Mouse (Mus musculus) CH12F3 (cell line): ENCODE results near the gene Gdpd5.

Experiments
- in situ Hi-C: fragments of 300-500 bp; cut with MboI; formaldehyde crosslinking; loops from 2 replicates; pipeline ENCODE4 v1.14.3; 2020; ENCODE audit warnings: low sequenced_read_pairs

The Gdpd5 gene

DNA sequence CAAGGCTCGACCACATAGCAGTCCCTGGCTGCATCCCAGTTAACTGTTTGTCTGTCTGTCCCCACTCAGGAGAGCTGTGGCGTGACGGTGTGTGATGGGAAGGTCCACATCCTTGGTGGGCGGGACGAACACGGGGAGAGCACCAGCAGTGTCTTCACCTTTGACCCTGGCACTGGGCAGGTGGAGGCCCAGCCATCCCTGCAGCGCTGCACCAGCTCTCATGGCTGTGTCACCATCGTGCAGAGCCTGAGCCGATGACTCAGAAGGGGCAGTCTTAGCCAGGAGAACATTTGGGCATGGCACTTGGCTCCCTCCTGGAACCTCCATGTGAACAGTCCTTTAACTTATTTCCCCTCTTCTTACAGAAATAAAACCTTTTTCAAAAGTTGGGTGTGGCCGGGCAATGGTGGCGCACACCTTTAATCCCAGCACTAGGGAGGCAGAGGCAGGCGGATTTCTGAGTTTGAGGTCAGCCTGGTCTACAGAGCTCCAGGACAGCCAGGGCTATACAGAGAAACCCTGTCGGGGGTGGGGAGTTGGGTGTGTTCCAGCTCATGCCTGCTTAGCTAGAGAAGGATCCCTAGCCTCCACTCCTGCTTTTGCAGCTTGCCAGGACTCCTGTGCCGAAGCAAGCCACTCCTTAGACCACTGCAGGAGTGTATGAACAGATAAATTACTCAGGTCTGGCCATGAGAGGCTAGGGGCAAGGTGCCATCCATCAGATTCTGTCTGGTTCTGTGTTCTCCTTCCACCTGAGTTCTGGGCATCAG lies 92.6 kb downstream of the Gdpd5 start:
- in situ Hi-C loops: no loop called here

DNA sequence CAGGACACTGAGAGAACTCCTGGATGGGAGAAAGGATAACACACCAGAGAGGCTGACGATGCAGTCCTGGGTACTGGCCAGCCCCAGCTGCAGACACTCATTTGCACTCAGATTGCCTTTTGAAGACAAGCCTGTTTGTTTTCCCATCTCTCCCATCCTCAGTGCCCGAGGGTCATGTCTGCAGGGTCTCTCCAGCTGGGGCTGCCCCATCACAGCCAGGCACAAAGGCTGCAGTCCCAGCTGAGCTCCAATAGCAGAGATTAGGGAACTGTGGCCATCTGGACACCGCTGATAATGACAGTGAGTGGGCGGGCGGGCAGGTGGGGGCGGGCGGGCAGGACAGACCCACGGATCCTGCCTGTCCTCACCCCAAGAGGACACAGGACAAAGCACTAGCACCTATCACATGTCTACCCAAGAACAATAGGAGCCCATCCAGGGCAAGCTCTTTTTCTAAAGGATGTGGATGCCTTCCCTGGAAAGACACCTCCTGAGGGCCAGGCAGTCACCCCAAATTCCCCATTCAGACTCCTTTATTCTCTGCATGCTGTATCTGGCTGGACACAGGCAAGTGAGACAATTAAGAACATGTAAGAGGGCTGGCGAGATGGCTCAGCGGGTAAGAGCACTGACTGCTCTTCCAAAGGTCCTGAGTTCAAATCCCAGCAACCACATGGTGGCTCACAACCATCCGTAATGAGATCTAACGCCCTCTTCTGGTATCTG lies 93.8 kb downstream of the Gdpd5 start:
- in situ Hi-C loops: no loop called here

DNA sequence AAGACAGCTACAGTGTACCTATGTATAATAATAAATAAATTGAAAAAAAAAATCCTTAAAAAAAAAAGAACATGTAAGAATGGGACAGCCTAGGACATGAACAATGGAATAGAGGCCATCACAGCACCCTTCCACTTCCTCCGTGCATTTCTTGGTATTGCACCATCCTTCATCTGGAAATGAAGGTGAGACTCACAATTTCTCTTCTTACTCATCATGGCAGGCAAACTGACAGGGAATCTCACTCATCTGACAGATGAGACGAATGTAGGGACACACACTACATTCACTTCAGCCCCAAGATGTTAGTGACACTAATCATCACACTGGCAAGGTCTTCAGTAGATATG lies 94.3 kb downstream of the Gdpd5 start:
- in situ Hi-C loops: no loop called here

DNA sequence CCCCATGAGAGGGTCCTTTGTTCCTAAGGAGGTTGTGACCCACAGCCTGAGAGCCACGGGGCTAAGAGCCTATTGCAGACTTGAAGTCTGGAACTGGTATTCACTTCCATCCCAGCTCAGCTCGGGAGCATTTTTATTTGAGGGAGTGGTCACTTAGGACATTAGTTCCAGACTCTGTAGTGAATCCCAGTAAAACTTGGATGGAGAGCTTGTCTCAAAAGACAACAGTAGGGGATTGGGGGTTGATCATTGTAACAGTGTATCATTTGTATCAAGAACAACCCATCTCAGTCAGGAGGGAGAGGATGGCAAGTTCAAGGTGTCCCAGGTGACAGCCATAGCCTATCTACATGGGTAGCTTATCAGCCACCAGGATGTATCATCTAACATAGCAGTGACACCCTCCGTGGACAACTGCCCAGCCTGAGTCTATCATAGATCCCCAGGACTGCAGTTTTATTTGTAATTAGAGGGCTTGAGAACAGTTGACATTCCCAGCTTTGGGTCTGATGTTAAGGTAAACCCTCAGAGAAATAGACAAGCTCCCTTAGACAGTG lies 95.4 kb downstream of the Gdpd5 start:
- in situ Hi-C loops: no loop called here

DNA sequence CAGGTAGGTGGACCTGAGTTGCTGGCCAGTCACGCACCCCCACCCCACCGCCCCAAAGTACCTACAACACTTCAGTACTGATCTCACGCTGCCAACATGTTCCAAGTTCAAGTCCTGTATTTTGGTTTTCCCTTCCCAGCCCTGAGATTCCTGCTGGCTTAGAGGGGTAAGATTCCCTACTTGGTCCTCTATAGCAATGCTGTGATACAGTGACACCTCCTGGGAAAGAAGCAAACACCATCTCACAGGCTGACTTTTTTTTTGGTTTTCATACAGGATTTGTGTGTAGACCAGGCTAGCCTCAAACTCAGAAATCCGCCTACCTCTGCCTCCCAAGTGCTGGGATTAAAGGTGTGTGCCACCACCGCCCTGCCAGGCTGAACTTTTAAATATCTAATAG lies 96.0 kb downstream of the Gdpd5 start:
- in situ Hi-C loops: no loop called here

DNA sequence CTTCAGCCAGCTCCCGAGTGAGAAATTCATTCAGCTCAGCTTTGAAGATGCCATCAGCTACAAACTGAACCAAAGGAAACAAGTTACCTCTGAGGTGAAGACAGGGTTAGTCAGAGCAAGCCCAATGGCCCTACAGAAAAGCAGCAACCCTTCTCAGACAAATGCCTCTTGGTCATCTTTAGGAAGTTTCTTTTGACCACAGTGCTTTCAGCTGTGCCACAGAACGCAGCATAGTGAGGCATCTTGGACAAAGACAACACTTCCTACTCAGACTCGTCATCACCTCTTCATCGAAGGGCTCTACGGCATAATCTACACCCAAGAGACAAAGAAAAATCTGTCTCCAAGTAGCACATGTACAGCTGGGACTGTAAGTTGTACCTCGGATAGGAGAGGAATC lies 101.4 kb downstream of the Gdpd5 start:
- in situ Hi-C loops: no loop called here

DNA sequence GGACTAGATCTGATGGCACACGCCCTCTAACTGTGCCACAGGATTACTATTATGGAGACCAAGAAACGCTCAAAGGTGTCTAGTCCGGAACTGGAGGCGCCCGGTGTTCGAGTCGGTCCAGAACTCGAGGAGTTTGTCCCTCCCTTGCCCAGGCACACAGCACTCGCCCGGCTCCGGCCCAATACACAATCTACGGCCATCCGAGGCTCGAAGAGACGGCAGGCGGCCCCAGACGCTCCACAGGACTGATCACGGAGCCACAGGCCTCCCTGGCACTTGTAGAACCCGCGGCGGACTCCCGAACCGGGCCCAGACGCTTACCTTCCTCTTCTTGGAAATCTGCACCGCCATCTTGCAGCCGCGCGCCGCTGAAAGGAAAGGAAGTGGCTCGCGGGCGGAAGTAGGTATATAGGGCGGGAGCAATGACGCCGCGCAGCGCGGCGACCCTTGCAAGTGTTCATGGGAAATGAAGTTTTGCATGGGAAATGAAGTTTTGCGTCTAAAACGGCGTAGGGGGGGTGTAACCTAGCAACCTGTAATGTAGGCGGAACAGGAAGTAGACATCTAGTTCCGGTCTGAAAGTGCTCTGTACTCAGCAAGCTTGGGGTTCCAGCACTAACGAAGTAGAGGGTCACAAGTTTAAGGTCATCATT lies 102.2 kb downstream of the Gdpd5 start, which contains the start of gene Rps3:
TSS of gene Rps3 (minus strand) at position 468 of the 653 bp plus-strand sequence.
- in situ Hi-C loops: no loop called here

DNA sequence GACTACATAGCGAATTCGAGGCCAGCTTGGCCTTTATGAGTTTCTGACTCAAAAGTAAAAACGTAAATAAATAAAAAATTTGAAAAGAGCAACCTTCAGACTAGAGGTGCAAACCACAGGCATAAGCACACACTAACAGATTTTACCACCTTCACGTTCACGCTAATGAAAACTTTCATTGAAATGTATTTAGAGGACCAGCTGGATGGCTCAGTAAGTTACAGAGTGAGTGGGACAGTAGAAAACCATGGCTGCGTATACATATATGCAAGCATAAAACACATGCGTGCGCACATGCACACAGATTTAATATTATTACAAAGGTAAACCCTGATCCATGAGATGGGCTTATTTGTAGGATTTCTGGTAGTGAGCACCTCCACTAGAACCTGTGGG lies 102.7 kb downstream of the Gdpd5 start:
- in situ Hi-C loops: no loop called here

DNA sequence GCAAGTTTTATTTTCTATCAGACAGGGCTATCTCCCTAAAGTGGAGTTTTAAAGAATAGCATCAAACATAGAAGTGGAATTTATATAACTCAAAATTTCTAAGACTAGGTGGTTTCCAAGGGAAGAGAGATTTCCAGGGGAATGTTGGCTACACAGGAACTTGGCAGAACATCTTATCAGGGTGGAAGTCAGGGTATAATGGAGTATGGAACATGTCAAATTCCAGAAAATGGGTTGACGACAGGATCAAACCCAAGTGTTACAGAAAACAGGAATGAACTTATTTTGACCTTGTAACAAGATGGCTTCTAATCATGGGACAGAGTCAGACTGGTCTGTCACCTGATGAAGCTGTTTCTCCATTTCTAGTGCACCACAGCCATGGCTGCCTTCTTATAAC lies 103.5 kb downstream of the Gdpd5 start:
- in situ Hi-C loops: no loop called here

DNA sequence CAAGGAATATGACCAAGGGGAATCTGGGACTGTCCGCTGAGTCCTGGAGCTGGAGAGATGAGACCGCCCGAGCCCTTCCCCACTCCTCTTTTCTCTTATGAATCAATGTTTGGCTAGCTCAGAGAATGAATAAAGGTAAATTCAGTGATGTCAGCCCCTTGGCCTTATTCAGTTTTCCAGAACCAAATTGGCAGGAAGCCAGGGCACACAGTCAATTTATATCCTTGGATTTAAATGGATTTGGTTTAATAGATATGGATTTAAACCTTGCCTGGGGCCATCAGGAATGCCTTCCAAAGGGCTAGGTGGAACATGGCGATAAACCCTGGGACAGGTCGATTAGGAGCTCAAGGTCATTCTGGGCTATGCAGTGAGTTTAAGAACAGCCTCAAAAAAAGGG lies 108.5 kb downstream of the Gdpd5 start:
- in situ Hi-C loops: no loop called here

DNA sequence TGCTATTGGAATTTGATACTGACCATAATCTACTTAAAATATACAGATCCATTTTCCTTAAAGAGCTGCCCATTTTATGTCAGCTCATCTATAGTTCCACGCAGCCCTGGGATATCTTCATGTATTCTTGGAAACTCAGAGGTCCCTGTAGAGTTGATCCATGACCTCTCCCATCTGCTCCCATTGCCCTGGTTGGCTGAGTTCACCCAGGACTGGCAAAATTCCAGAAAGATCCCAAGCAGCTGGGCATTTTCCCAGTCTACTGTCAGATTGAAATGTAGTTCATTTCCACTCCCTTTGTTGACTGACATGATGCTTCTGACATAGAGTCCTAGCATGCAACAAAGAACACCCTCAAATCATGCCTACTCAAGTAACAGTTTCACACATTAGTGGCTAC lies 117.9 kb downstream of the Gdpd5 start:
- in situ Hi-C loops: no loop called here

DNA sequence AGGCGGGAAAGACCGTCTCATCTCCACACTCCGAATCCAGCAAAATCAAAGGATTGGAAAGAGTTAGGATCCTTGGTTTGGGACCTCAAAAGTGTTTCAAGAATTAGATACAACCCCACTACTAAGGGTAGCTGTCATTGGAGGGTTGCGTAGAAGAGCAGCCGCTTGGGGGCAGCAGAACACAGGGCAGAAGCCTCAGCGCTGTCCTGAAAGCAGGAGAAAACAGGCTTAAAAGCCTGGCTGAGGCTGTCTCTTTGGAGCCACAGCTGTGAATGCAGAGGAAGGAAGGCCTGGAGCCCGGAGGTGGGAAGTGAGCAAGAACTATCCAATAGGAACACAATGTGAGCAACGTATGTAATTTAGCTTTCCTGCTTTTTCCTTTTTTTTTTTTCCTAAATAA lies 119.0 kb downstream of the Gdpd5 start:
- in situ Hi-C loops: no loop called here

DNA sequence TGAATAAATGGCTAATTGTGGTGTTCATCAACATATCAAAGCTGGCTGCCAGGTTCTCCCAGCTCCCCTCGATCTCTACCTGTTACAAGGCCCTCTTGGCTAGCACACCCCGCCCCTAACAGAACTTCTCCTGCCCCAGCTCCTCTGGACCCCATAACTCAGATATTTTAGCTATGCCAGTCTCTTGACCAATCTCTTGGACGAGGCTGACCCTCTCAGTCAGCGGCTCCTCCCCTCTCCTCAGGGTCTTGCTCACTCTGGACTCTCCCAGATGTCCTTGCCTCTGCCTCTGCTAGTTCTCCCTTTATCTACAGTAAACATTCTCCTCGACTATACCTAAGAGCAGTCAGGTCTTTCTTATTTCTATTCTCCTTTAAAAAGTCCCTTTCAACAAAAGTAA lies 119.4 kb downstream of the Gdpd5 start:
- in situ Hi-C loops: no loop called here

DNA sequence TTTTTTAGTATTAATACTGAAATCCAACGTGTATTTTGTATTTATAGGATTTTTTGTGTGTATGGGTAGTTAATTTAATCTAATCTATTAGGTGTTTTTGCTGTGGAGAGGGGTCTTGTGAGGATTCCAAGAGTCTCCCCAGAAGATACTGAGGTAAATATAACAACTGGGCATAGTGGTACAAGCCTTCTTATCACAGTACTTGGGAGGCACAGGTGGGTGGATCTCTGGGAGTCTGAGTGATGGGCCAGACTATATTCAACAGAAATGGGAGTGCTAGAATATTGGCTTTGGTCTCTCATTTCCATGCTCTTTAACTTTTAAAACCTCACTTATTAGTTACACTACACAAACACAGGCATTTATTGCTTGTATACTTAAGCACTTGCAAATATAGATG lies 119.9 kb downstream of the Gdpd5 start:
- in situ Hi-C loops: no loop called here

DNA sequence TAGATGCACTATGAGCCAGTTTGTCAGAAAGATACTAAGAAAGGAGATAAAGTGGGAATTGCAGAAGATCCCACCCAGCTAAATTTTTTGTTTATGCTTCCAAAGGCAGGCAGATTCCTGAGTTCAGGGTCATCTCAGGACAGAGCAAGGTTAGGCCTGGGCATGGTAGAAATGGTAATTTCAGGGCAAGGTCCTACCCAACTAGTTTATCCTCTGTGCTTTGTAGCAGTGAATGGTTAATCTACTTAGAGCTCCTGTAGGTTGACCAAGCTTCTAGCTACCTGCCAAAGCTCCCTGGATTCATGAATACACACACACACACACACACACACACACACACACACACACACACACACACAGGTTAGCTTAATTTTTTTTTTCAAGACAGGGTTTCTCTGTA lies 123.3 kb downstream of the Gdpd5 start:
- in situ Hi-C loops: no loop called here

DNA sequence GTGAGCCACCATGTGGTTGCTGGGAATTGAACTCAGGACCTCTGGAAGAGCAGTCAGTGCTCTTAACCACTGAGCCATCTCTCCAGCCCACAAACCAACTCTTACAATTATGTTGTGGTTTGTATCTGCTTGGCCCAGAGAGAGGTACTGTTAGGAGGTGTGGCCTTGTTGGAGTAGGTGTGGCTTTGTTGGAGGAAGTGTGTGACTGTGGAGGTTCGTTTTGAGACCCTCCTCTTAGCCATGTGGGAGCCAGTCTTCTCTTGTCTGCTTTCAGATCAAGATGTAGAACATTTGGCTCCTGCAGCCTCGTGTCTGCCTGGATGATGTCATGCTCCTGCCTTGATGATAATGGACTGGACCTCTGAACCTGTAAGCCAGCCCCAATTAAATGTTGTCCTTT lies 127.0 kb downstream of the Gdpd5 start:
- in situ Hi-C loops: loop anchor here (5.0 kb wide), 1 partner anchor 44 kb away; no protein-coding TSS in a partner anchor

DNA sequence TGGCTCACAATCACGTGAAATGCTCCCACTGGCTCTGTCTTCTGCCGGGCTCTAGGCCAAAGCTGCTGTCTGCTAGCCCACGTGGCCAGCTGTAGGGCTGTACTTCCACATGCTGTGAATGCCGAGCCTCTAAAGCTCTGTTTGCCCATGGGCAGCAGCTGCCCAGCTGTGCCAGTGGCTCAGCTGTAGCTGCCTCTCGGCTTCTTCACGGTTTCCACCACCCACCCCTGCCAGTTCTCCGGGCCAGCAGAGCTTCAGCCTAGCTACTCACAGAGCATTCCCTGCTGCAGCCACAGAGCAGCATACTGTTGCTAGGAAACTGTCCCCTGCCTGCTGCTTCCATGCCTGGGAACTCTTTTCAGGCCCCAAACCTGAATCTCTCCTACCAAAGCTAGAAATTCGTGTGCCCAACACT lies 128.9 kb downstream of the Gdpd5 start:
- in situ Hi-C loops: no loop called here
